Mouse (Mus musculus) cerebellum, adult 8-10 months (tissue): ENCODE results near the gene Adora2a.
A peak's percentile ranks its signal among the peaks of the same experiment; 100 is the strongest.
"Not testable (repeated sequence)": the region's sequence is repeated elsewhere in the genome, so short reads cannot be mapped to it uniquely, and the experiment has no call there.

Source experiments
- DNase-seq: peaks from one replicate; pipeline ENCODE4 v3.0.0; 2022

Adora2a gene

GRCm38 (mm10) chr10:75352541-75352940 lies 35.9 kb downstream of the Adora2a start:
- DNase-seq = no peak

- DNase-seq = not testable (repeated sequence)
Measured at GRCm38 (mm10) chr10:75353838-75354241, 37.2 kb downstream of the Adora2a start.

GRCm38 (mm10) chr10:75355341-75355740 lies 38.7 kb downstream of the Adora2a start:
- no peak for DNase-seq

GRCm38 (mm10) chr10:75364214-75364690 lies 47.6 kb downstream of the Adora2a start:
- peak; percentile 26 for DNase-seq

- no peak for DNase-seq
Measured at GRCm38 (mm10) chr10:75364796-75365195, 48.1 kb downstream of the Adora2a start.

- DNase-seq = no peak
Measured at GRCm38 (mm10) chr10:75365231-75365633, 48.6 kb downstream of the Adora2a start.

GRCm38 (mm10) chr10:75373655-75374351 lies 57.1 kb downstream of the Adora2a start:
- DNase-seq = peak; percentile 12

GRCm38 (mm10) chr10:75378688-75379087 lies 62.0 kb downstream of the Adora2a start:
- no peak for DNase-seq
